Mouse (Mus musculus) thymus, adult 2 months (tissue): ENCODE results near the gene Akap2.

ENCODE experiments used
- CTCF ChIP-seq: fragments of 200-500 bp; IDR thresholded peaks from 2 replicates; pipeline ENCODE4 v1.5.1; 2012; ENCODE audit warnings: mild to moderate bottlenecking, control low read depth, low read length, moderate library complexity, borderline replicate concordance; ENCODE audit not compliant: control insufficient read depth, poor library complexity, insufficient read depth; ENCODE audit errors: extremely low read depth
- POLR2A ChIP-seq: fragments of 200-500 bp; IDR thresholded peaks from 2 replicates; pipeline ENCODE4 v1.6.1; 2012; ENCODE audit warnings: mild to moderate bottlenecking, low read length, control low read depth, moderate library complexity; ENCODE audit not compliant: control insufficient read depth, poor library complexity, insufficient read depth; ENCODE audit errors: extremely low read depth

GRCm38 (mm10) chr4:57849465-57849864 lies 132.0 kb downstream of the Akap2 start:
- TF ChIP-seq CTCF = no peak
- no peak for TF ChIP-seq POLR2A
